Mouse (Mus musculus): Measurements from ENCODE around the gene Prickle1.

- TF ChIP-seq CTCF (IDR thresholded peaks at IDR 0.05; ENCODE audit: extremely low read depth, insufficient read length, insufficient replicate concordance, low read depth, low read length) (no peak), POLR2A (IDR thresholded peaks at IDR 0.05; ENCODE audit: low read depth, low read length) (no peak)
These were observed 81.8 kb downstream of the Prickle1 start for GRCm38 (mm10) chr15:93513939-93514341.

Measured in small intestine, adult 2 months (tissue).